ENCODE assay signal across 8 mouse cellular contexts in genomic region chr11:61665991-61666799, GRCm38 (mm10). TPM values are rescaled to one million over a fixed set of nuclear protein-coding genes. Genes with fewer than 3 reads are reported as not detected.
DNase-seq lines count a peak whose midpoint lies in the region; ATAC-seq and TF ChIP-seq lines count a peak whose summit lies in the region.

No protein-coding gene starts in this region.

- H3K9ac ChIP-seq in limb, embryonic 12.5 days (replicated peaks): 0 out of 2 replicates have a peak overlapping the region, but pooled peaks have one; percentile 12

- no peaks in the 10 kb centered on the region for H3K36me3 ChIP-seq in limb, embryonic 12.5 days
- peaks cover 53% of the 10 kb centered on the region for H3K36me3 ChIP-seq in splenic B cell, adult 2 months (ENCODE audit: control insufficient read depth, insufficient read depth, low read length, poor library complexity, severe bottlenecking)

- 0 out of 2 replicates have a peak, but pooled peaks cover 5% of the 10 kb centered on the region for H3K4me1 ChIP-seq in limb, embryonic 12.5 days (replicated peaks)

- no peak overlapping the region for H3K4me2 ChIP-seq in limb, embryonic 12.5 days

- H3K9me3 ChIP-seq in limb, embryonic 12.5 days: no peaks in the 10 kb centered on the region

- TF ChIP-seq CTCF in gastrocnemius, adult 2 months (IDR thresholded peaks at IDR 0.05): peak; percentile 87

- peak; percentile 58 for DNase-seq in gastrocnemius, adult 2 months
- no peak for DNase-seq in gastrocnemius, adult 8-10 months (ENCODE audit: low spot score in 2 of 2)
- peak; percentile 49 for DNase-seq in thymus, postnatal 14 days
- no peak for DNase-seq in thymus, postnatal 10 days (ENCODE audit: low spot score in 2 of 2)
- DNase-seq in cerebellum, postnatal 14 days: peak; percentile 82 to 83
- peak; percentile 56 to 74 for DNase-seq in heart, postnatal 10 days
- DNase-seq in splenic B cell, adult 2 months (ENCODE audit: low read depth, low spot score): peak; percentile 69

- no peak overlapping the region for H3K4me3 ChIP-seq in gastrocnemius, adult 2 months
- H3K4me3 ChIP-seq in limb, embryonic 12.5 days (replicated peaks): no peak overlapping the region

- intact Hi-C loops in gastrocnemius, adult 2 months (cut with DNase I): loop anchor here (1.0 kb wide), 1 partner anchor 48 kb away; no protein-coding TSS in a partner anchor
- intact Hi-C loops in heart, postnatal 10 days (cut with DNase I): loop anchor here (1.0 kb wide), 1 partner anchor 48 kb away; no protein-coding TSS in a partner anchor

- peaks cover 2% of the 10 kb centered on the region; the same call in 1 of the 2 replicates for H3K27me3 ChIP-seq in limb, embryonic 12.5 days
- no peaks in the 10 kb centered on the region for H3K27me3 ChIP-seq in splenic B cell, adult 2 months (ENCODE audit: control insufficient read depth, insufficient read depth, low read length, poor library complexity, severe bottlenecking)

- WGBS in limb, embryonic 12.5 days: 39% methylated on average over 7 of the region's 7 CpGs

- 0 out of 2 replicates have a peak, but pooled peaks have one; percentile 22 for ATAC-seq in limb, embryonic 12.5 days (ENCODE audit: insufficient number of reproducible peaks, insufficient read depth, low FRiP score, low TSS enrichment, low read depth)

- no peak overlapping the region for H3K27ac ChIP-seq in gastrocnemius, adult 2 months
- no peak overlapping the region for H3K27ac ChIP-seq in limb, embryonic 12.5 days

RNA-seq across cellular contexts. Expression of gene Grap, which starts 13.1 kb away (rescaled TPM):
- 1 to 10 TPM; 3.2 to 3.3 TPM for total RNA-seq in gastrocnemius, adult 2 months (2021)
- total RNA-seq in gastrocnemius, adult 8-10 months (2022): 1 to 10 TPM; 2.2 to 3.7 (median 3.2) TPM
- total RNA-seq in heart, postnatal 10 days (2021): 10 to 100 TPM; 13.4 to 14.4 TPM
- 5.4 and 6.1 TPM in 2 replicates for polyA plus RNA-seq in limb, embryonic 12.5 days (2016; fragmentation: Nextera tagmentation; extraction: Ambion mirVana)

RNA-seq across cellular contexts. Expression of gene Fam83g, which starts 17.7 kb away (rescaled TPM):
- under 1 TPM; 0.28 to 0.33 TPM for total RNA-seq in gastrocnemius, adult 2 months (2021)
- 1 to 10 TPM in 1 of 4 experiments, under 1 TPM in 3; 0.36 to 1.0 (median 0.77) TPM for total RNA-seq in gastrocnemius, adult 8-10 months (2022)
- total RNA-seq in heart, postnatal 10 days (2021): under 1 TPM; 0.12 to 0.29 TPM
- 2.2 and 2.6 TPM in 2 replicates for polyA plus RNA-seq in limb, embryonic 12.5 days (2016; fragmentation: Nextera tagmentation; extraction: Ambion mirVana)

RNA-seq across cellular contexts. Expression of gene Slc5a10, which starts 54.4 kb away (rescaled TPM):
- not detected for total RNA-seq in gastrocnemius, adult 2 months (2021)
- total RNA-seq in gastrocnemius, adult 8-10 months (2022): not detected
- not detected for total RNA-seq in heart, postnatal 10 days (2021)
- 0.14 TPM in 2 replicates for polyA plus RNA-seq in limb, embryonic 12.5 days (2016; fragmentation: Nextera tagmentation; extraction: Ambion mirVana)

Comparison
In these comparisons a context has a peak if more than half of its experiments do, and no peak if none do; other contexts are left out.
1. DNase-seq: peak in gastrocnemius, adult 2 months (single experiment), thymus, postnatal 14 days (single experiment), cerebellum, postnatal 14 days (2 of 2), heart, postnatal 10 days (2 of 2) and splenic B cell, adult 2 months (single experiment); none in gastrocnemius, adult 8-10 months (0 of 2) and thymus, postnatal 10 days (0 of 2).